Mouse (Mus musculus) olfactory bulb, adult 2 months (tissue): ENCODE measurements at regions not wholly inside any gene's neighbourhood (a gene's known extent, or its start where the extent isn't known, plus 50 kb on each side); places are given as distances from the start of the nearest gene placed in this dataset.

ENCODE experiments used
- CTCF ChIP-seq: fragments of 200-500 bp; IDR thresholded peaks from 2 replicates; pipeline ENCODE4 v1.5.1; 2012; ENCODE audit warnings: low read depth, mild to moderate bottlenecking, low read length, moderate library complexity; ENCODE audit not compliant: insufficient read depth
- POLR2A ChIP-seq: fragments of 200-500 bp; IDR thresholded peaks from 2 replicates; pipeline ENCODE4 v1.6.1; 2012; ENCODE audit warnings: mild to moderate bottlenecking, low read depth, low read length, moderate library complexity; ENCODE audit not compliant: insufficient read depth

- TF ChIP-seq CTCF (no peak), POLR2A (no peak)
Observed at GRCm38 (mm10) chr12:70575665-70576064, 122.8 kb downstream of the Tmx1 start.
